Mouse (Mus musculus) T-helper 2 cell (primary cell): Measurements from ENCODE around the gene Timm10.
"Not testable (repeated sequence)": the region's sequence is repeated elsewhere in the genome, so short reads cannot be mapped to it uniquely, and the experiment has no call there.

ENCODE experiments used
- in situ Hi-C: fragments of 300-600 bp; cut with MboI, MseI; formaldehyde crosslinking; loops from one replicate; pipeline ENCODE4 v1.15.1; 2025; ENCODE audit warnings: high pct_unique_total_duplicates

Gene Timm10

GRCm38 (mm10) chr2:84826488-84827282 is at the start of gene Timm10:
Gene Timm10 (plus strand): TSS chr2:84826997.
- in situ Hi-C loops, result no loop called here

- in situ Hi-C loops, result no loop called here
These were observed 49.1 kb upstream of the Timm10 start for GRCm38 (mm10) chr2:84777706-84778105.

GRCm38 (mm10) chr2:84779210-84779609 is 47.6 kb upstream of the Timm10 start:
- in situ Hi-C loops, result no loop called here

- in situ Hi-C loops, result no loop called here
These were observed 43.5 kb upstream of the Timm10 start for GRCm38 (mm10) chr2:84783315-84783714.

GRCm38 (mm10) chr2:84783840-84784566 is 42.8 kb upstream of the Timm10 start:
- in situ Hi-C loops, result no loop called here

GRCm38 (mm10) chr2:84788316-84788715 is 38.5 kb upstream of the Timm10 start:
- in situ Hi-C loops, result no loop called here

- in situ Hi-C loops, result no loop called here
These were observed 36.4 kb upstream of the Timm10 start for GRCm38 (mm10) chr2:84790418-84790817.

- in situ Hi-C loops, result no loop called here
These were observed 34.3 kb upstream of the Timm10 start for GRCm38 (mm10) chr2:84792516-84792915.

- in situ Hi-C loops, result no loop called here
These were observed 33.6 kb upstream of the Timm10 start for GRCm38 (mm10) chr2:84793154-84793553.

- in situ Hi-C loops, result no loop called here
These were observed 32.9 kb upstream of the Timm10 start for GRCm38 (mm10) chr2:84793871-84794270.

GRCm38 (mm10) chr2:84797833-84798492 is 28.8 kb upstream of the Timm10 start:
- in situ Hi-C loops, result no loop called here

GRCm38 (mm10) chr2:84798493-84798921 is 28.3 kb upstream of the Timm10 start, which contains the start of gene Ube2l6:
Gene Ube2l6 (plus strand): TSS chr2:84798828.
- in situ Hi-C loops, result no loop called here

- in situ Hi-C loops, result no loop called here
These were observed 27.7 kb upstream of the Timm10 start for GRCm38 (mm10) chr2:84799041-84799561.

GRCm38 (mm10) chr2:84800304-84800703 is 26.5 kb upstream of the Timm10 start:
- in situ Hi-C loops, result no loop called here

- in situ Hi-C loops, result not testable (repeated sequence)
These were observed 25.6 kb upstream of the Timm10 start for GRCm38 (mm10) chr2:84801223-84801622.

- in situ Hi-C loops, result no loop called here
These were observed 22.8 kb upstream of the Timm10 start for GRCm38 (mm10) chr2:84803963-84804362.

GRCm38 (mm10) chr2:84806546-84806945 is 20.3 kb upstream of the Timm10 start:
- in situ Hi-C loops, result no loop called here

GRCm38 (mm10) chr2:84809330-84809729 is 17.5 kb upstream of the Timm10 start:
- in situ Hi-C loops, result no loop called here

- in situ Hi-C loops, result no loop called here
These were observed 16.3 kb upstream of the Timm10 start for GRCm38 (mm10) chr2:84810526-84810885.

GRCm38 (mm10) chr2:84810886-84811577 is 15.8 kb upstream of the Timm10 start:
- in situ Hi-C loops, result no loop called here

- in situ Hi-C loops, result no loop called here
These were observed 14.9 kb upstream of the Timm10 start for GRCm38 (mm10) chr2:84811880-84812279.
